Mouse (Mus musculus) midbrain, postnatal 0 days (tissue): ENCODE results near the gene L3mbtl4. TPM values are rescaled to one million over a fixed set of nuclear protein-coding genes. Genes with fewer than 3 reads are reported as not detected.
A peak's percentile ranks its signal among the peaks of the same experiment; 100 is the strongest.

Experiments
- ATAC-seq: fragments of 200-750 bp; cut with Nextera tagmentation; 2 replicates; pipeline ENCODE4 v1.8.0; 2017; ENCODE audit warnings: moderate number of reproducible peaks, mild to moderate bottlenecking, moderate TSS enrichment, moderate library complexity; ENCODE audit not compliant: low FRiP score
- DNase-seq: peaks from one replicate; pipeline ENCODE4 v3.0.0-alpha.2; 2015; ENCODE audit warnings: low spot score
- H3K27ac ChIP-seq: fragments of 300-500 bp; sonication (generic); 2 replicates; pipeline ENCODE4 v1.5.1; 2014; ENCODE audit warnings: low read depth, mild to moderate bottlenecking, low read length, mixed read lengths
- H3K27me3 ChIP-seq: fragments of 300-500 bp; sonication (generic); 2 replicates; pipeline ENCODE4 v1.6.1; 2014; ENCODE audit warnings: low read length, control low read depth, mixed read lengths; ENCODE audit not compliant: insufficient read depth
- H3K36me3 ChIP-seq: fragments of 300-500 bp; sonication (generic); 2 replicates; pipeline ENCODE4 v1.6.1; 2014; ENCODE audit warnings: low read length, control low read depth, mixed read lengths; ENCODE audit not compliant: insufficient read depth
- H3K4me1 ChIP-seq: fragments of 300-500 bp; sonication (generic); 2 replicates; pipeline ENCODE4 v1.6.1; 2014; ENCODE audit warnings: mild to moderate bottlenecking, control low read depth, antibody characterized with exemption, low read length, mixed read lengths; ENCODE audit not compliant: insufficient read depth
- H3K4me2 ChIP-seq: fragments of 300-500 bp; sonication (generic); 2 replicates; pipeline ENCODE4 v1.6.1; 2014; ENCODE audit warnings: low read depth, mild to moderate bottlenecking, low read length, mixed read lengths; ENCODE audit not compliant: poor library complexity, severe bottlenecking
- H3K4me3 ChIP-seq: fragments of 300-500 bp; sonication (generic); 2 replicates; pipeline ENCODE4 v1.5.1; 2014; ENCODE audit warnings: low read depth, mild to moderate bottlenecking, low read length, moderate library complexity
- H3K9ac ChIP-seq: fragments of 300-500 bp; sonication (generic); replicated peaks from 2 replicates; pipeline ENCODE4 v1.6.1; 2014; ENCODE audit warnings: mild to moderate bottlenecking, low read length, moderate library complexity, mixed read lengths; ENCODE audit not compliant: poor library complexity, severe bottlenecking
- H3K9me3 ChIP-seq: fragments of 300-500 bp; sonication (generic); 2 replicates; pipeline ENCODE4 v1.6.1; 2016; ENCODE audit warnings: low read length, control low read depth
- CTCF ChIP-seq: IDR thresholded peaks from 2 replicates; pipeline ENCODE4 v1.5.1; 2016; ENCODE audit warnings: antibody characterized with exemption, mild to moderate bottlenecking
- WGBS: fragments of 180-500 bp; shearing (Covaris S2); extraction: QIAGEN DNeasy Blood & Tissue Kit; methylation state at CpG from one replicate; pipeline ENCODE4 v1.1.7; 2014; 5-methylcytosine and 5-hydroxymethylcytosine counted together
- polyA plus RNA-seq: library from polyadenylated mRNA; unstranded; fragments of >200 nt; fragmentation: Nextera tagmentation; extraction: Ambion mirVana; gene quantifications from 2 replicates; pipeline ENCODE4 v1.2.1, GENCODE M21; 2015
- total RNA-seq: library from RNA; depleted of rRNA; stranded (reverse); fragments of >200 nt; gene quantifications from 2 replicates; pipeline ENCODE4 v1.2.3, GENCODE M21; 2014

L3mbtl4 gene
- total and polyA plus RNA-seq, 2 experiments from 2014 or later = 5.7 to 6.7 TPM

GRCm38 (mm10) chr17:68422663-68423498 lies 149.3 kb downstream of the L3mbtl4 start:
- 50% methylated on average over 12 of the region's 12 CpGs for WGBS
- DNase-seq (peak; percentile 81), ATAC-seq (peak; percentile 44; the same call in 1 of the 2 replicates)
- Histone ChIP-seq H3K4me2 (no peak overlapping the region), H3K27me3 (no peaks in the 10 kb centered on the region), H3K4me1 (no peaks in the 10 kb centered on the region), H3K9me3 (no peaks in the 10 kb centered on the region), H3K27ac (no peak overlapping the region), H3K4me3 (no peak overlapping the region), H3K9ac (no peak overlapping the region), H3K36me3 (no peaks in the 10 kb centered on the region)
- TF ChIP-seq CTCF = no peak

DNA sequence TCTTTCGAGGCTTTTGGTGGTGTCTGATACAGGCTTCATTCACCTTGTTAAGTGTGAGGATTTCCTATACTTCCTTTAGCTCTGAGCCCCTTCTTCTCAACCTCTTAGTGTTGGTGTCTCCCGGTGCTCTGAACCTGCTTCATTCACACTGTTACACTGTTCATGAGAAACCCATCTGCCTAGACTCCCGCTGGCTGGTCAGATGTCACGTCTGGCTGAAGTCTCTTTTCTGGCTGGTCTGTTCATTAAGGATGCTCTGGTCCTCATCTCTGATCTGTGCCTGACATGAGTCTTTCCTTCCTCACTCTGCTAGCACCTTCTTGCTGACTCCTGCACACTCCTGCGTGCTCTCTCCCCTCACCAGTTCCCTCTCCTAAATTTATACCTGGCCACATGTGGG lies 160.0 kb downstream of the L3mbtl4 start:
- ATAC-seq (no peak), DNase-seq (no peak)
- Histone ChIP-seq H3K4me3 (no peak overlapping the region), H3K36me3 (no peaks in the 10 kb centered on the region), H3K9me3 (no peaks in the 10 kb centered on the region), H3K4me1 (no peaks in the 10 kb centered on the region), H3K4me2 (no peak overlapping the region), H3K27ac (no peak overlapping the region), H3K27me3 (no peaks in the 10 kb centered on the region), H3K9ac (no peak overlapping the region)
- WGBS = 72% methylated on average over 5 of the region's 5 CpGs
- TF ChIP-seq CTCF = no peak

DNA sequence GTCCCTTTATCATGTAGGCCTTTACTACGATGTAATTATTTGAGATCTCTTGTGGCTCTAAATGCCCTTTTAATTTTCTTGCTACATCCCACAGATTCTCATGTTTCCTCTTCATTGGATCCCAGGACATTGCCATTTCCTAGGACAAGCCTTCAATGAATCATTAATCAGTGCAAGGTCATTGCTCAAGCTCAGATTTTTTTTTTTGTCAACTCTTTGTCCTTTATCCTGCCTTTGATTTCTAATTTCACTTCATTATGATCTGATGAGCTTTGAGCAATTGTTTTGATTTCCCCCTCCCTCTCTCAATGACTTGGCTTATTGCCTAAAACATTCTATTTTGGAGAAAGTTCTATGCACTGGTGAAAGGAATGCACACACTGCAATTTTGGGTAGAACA lies 177.3 kb downstream of the L3mbtl4 start:
- H3K9ac ChIP-seq = no peak overlapping the region
- TF ChIP-seq CTCF = no peak
- DNase-seq (no peak), ATAC-seq (no peak)
- no peaks in the 10 kb centered on the region for H3K4me1 ChIP-seq
- H3K27ac ChIP-seq = no peak overlapping the region
- no peaks in the 10 kb centered on the region for H3K36me3 ChIP-seq
- no peak overlapping the region for H3K4me2 ChIP-seq
- H3K4me3 ChIP-seq = no peak overlapping the region
- H3K27me3 ChIP-seq = no peaks in the 10 kb centered on the region
- WGBS = 89% methylated on average over 1 of the region's 1 CpGs
- no peaks in the 10 kb centered on the region for H3K9me3 ChIP-seq

DNA sequence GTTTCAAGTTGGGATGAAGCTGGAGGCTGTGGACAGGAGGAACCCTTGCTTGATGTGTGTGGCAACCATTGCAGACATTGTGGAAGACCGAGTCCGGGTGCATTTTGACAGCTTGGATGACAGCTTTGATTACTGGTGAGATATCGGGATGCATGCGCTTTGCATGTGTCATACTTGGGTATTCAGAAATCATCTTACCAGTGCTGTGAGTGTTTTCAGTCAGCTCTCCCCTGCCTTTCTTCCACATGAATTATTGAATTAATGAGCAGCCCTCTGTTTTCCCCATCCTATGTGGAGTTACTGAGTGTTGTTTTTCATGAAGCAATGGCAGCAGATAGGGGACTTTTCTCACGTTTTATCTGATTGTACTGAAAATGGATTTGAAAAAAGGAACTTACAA lies 187.9 kb downstream of the L3mbtl4 start:
- Histone ChIP-seq H3K4me3 (no peak overlapping the region), H3K27ac (no peak overlapping the region), H3K9ac (no peak overlapping the region), H3K27me3 (no peaks in the 10 kb centered on the region), H3K4me2 (no peak overlapping the region), H3K4me1 (no peaks in the 10 kb centered on the region), H3K9me3 (no peaks in the 10 kb centered on the region), H3K36me3 (no peaks in the 10 kb centered on the region)
- no peak for TF ChIP-seq CTCF
- DNase-seq (no peak), ATAC-seq (no peak)
- 88% methylated on average over 5 of the region's 5 CpGs for WGBS

GRCm38 (mm10) chr17:68467311-68467710 lies 193.7 kb downstream of the L3mbtl4 start:
- Histone ChIP-seq H3K4me1 (no peaks in the 10 kb centered on the region), H3K9ac (no peak overlapping the region), H3K27ac (no peak overlapping the region), H3K9me3 (no peaks in the 10 kb centered on the region), H3K4me2 (no peak overlapping the region), H3K36me3 (no peaks in the 10 kb centered on the region), H3K4me3 (no peak overlapping the region), H3K27me3 (no peaks in the 10 kb centered on the region)
- 58% methylated on average over 1 of the region's 1 CpGs for WGBS
- TF ChIP-seq CTCF = no peak
- DNase-seq = peak; percentile 27
- ATAC-seq = no peak; the same call in 1 of the 2 replicates

DNA sequence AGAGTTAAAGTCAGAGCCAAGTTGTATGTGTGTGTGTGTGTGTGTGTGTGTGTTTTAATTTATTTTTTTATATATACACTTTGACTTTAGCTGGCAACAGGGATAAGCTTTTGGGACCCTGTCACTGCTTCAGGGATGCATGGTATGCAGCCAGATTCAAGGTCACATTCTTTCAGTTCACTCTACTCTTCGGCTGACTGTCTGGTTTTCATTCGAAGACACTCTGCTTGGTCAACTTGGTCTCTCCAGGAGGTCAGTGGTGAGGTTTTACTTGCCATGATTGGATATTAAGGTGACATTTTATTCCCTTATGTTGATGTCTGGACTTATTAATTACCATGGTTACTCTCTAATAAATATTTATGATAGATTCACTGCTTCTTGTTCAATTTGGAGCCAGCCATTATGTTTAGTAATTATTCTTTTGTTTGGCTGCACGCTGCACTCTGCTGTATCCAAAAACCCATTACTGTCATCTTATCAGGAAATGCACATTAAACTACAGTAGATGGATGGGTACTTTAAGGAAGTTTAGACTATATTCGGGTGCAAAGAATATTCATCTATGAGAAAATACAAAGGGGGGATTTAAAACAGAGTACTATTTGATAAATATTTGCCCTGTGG lies 216.6 kb downstream of the L3mbtl4 start:
- Histone ChIP-seq H3K4me3 (no peak overlapping the region), H3K36me3 (no peaks in the 10 kb centered on the region), H3K4me1 (no peaks in the 10 kb centered on the region; the same call in 1 of the 2 replicates), H3K27me3 (no peaks in the 10 kb centered on the region), H3K9me3 (no peaks in the 10 kb centered on the region), H3K27ac (no peak overlapping the region), H3K4me2 (no peak overlapping the region), H3K9ac (no peak overlapping the region)
- no peak for TF ChIP-seq CTCF
- WGBS = 26% methylated on average over 4 of the region's 4 CpGs
- ATAC-seq (no peak), DNase-seq (no peak)
